Mouse (Mus musculus) stomach, postnatal 0 days (tissue): ENCODE data around the gene Tat. TPM values are rescaled to one million over a fixed set of nuclear protein-coding genes. Genes with fewer than 3 reads are reported as not detected.

ENCODE experiments used
- ATAC-seq: fragments of 200-750 bp; cut with Nextera tagmentation; 2 replicates; pipeline ENCODE4 v1.8.0; 2017; ENCODE audit not compliant: low FRiP score, low TSS enrichment
- DNase-seq: peaks from one replicate; pipeline ENCODE4 v3.0.0-alpha.2; 2016; ENCODE audit warnings: low spot score
- H3K27ac ChIP-seq: fragments of 300-500 bp; sonication (generic); replicated peaks from 2 replicates; pipeline ENCODE4 v1.5.1; 2014; ENCODE audit warnings: mild to moderate bottlenecking, control low read depth
- H3K27me3 ChIP-seq: fragments of 300-500 bp; sonication (generic); 2 replicates; pipeline ENCODE4 v1.6.1; 2014; ENCODE audit warnings: low read length; ENCODE audit not compliant: control insufficient read depth, insufficient read depth
- H3K36me3 ChIP-seq: fragments of 300-500 bp; sonication (generic); 2 replicates; pipeline ENCODE4 v1.6.1; 2014; ENCODE audit warnings: low read length, mixed read lengths; ENCODE audit not compliant: control insufficient read depth, insufficient read depth
- H3K4me1 ChIP-seq: fragments of 300-500 bp; sonication (generic); replicated peaks from 2 replicates; pipeline ENCODE4 v1.6.1; 2014; ENCODE audit warnings: antibody characterized with exemption; ENCODE audit not compliant: control insufficient read depth, insufficient read depth
- H3K4me2 ChIP-seq: fragments of 300-500 bp; sonication (generic); replicated peaks from 2 replicates; pipeline ENCODE4 v1.6.1; 2014; ENCODE audit warnings: low read depth, mild to moderate bottlenecking, control low read depth, moderate library complexity
- H3K4me3 ChIP-seq: fragments of 300-500 bp; sonication (generic); 2 replicates; pipeline ENCODE4 v1.5.1; 2014; ENCODE audit warnings: low read depth, low read length, control low read depth
- H3K9ac ChIP-seq: fragments of 300-500 bp; sonication (generic); 2 replicates; pipeline ENCODE4 v1.6.1; 2014; ENCODE audit warnings: mild to moderate bottlenecking, low read length, control low read depth, mixed read lengths
- H3K9me3 ChIP-seq: fragments of 300-500 bp; sonication (generic); 2 replicates; pipeline ENCODE4 v1.6.1; 2016; ENCODE audit warnings: low read length; ENCODE audit not compliant: control insufficient read depth
- CTCF ChIP-seq: IDR thresholded peaks from 2 replicates; pipeline ENCODE4 v1.5.1; 2016; ENCODE audit warnings: antibody characterized with exemption, low read depth, mild to moderate bottlenecking, moderate library complexity
- EP300 ChIP-seq: optimal IDR thresholded peaks from 2 replicates; pipeline ENCODE3; 2016; ENCODE audit warnings: antibody characterized with exemption
- WGBS: fragments of 180-500 bp; shearing (Covaris S2); extraction: QIAGEN DNeasy Blood & Tissue Kit; methylation state at CpG from one replicate; pipeline ENCODE4 v1.1.7; 2014; 5-methylcytosine and 5-hydroxymethylcytosine counted together
- polyA plus RNA-seq: library from polyadenylated mRNA; unstranded; fragments of >200 nt; fragmentation: Nextera tagmentation; extraction: Ambion mirVana; gene quantifications from 2 replicates; pipeline ENCODE4 v1.2.1, GENCODE M21; 2015

Gene Tat
- polyA plus RNA-seq, 1 experiment from 2014 or later = 0.12 TPM

GRCm38 (mm10) chr8:109947447-109948284 is 42.6 kb upstream of the Tat start:
- Histone ChIP-seq H3K4me2 (peak overlapping the region; percentile 41), H3K9ac (no peak overlapping the region), H3K9me3 (no peaks in the 10 kb centered on the region), H3K4me1 (no peaks in the 10 kb centered on the region), H3K27me3 (no peaks in the 10 kb centered on the region; the same call in 1 of the 2 replicates), H3K27ac (no peak overlapping the region), H3K4me3 (peak overlapping the region; percentile 12), H3K36me3 (no peaks in the 10 kb centered on the region; the same call in 1 of the 2 replicates)
- peak; percentile 29; the same call in 1 of the 2 replicates for ATAC-seq
- TF ChIP-seq EP300 = no peak
- TF ChIP-seq CTCF = peak; percentile 77
- peak; percentile 44 for DNase-seq
- WGBS = 5% methylated on average over 26 of the region's 26 CpGs

- H3K4me1 ChIP-seq = no peaks in the 10 kb centered on the region
- no peaks in the 10 kb centered on the region for H3K9me3 ChIP-seq
- H3K4me3 ChIP-seq = peak overlapping the region; percentile 12
- H3K36me3 ChIP-seq = no peaks in the 10 kb centered on the region
- no peak for ATAC-seq
- no peaks in the 10 kb centered on the region; the same call in 1 of the 2 replicates for H3K27me3 ChIP-seq
- no peak overlapping the region for H3K9ac ChIP-seq
- peak overlapping the region; percentile 41 for H3K4me2 ChIP-seq
- DNase-seq = no peak
- no peak overlapping the region for H3K27ac ChIP-seq
- WGBS = 7% methylated on average over 19 of the region's 19 CpGs
- no peak for TF ChIP-seq CTCF
- TF ChIP-seq EP300 = no peak
These were observed 42.0 kb upstream of the Tat start for GRCm38 (mm10) chr8:109948285-109948564.

GRCm38 (mm10) chr8:109952171-109952570 is 38.1 kb upstream of the Tat start:
- no peak for TF ChIP-seq EP300
- H3K9me3 ChIP-seq = no peaks in the 10 kb centered on the region
- H3K36me3 ChIP-seq = no peaks in the 10 kb centered on the region
- WGBS = 62% methylated on average over 7 of the region's 7 CpGs
- ATAC-seq (no peak), DNase-seq (no peak)
- H3K4me3 ChIP-seq = no peak overlapping the region
- H3K27me3 ChIP-seq = no peaks in the 10 kb centered on the region; the same call in 1 of the 2 replicates
- no peaks in the 10 kb centered on the region; the same call in 1 of the 2 replicates for H3K4me1 ChIP-seq
- no peak overlapping the region for H3K27ac ChIP-seq
- H3K4me2 ChIP-seq = no peak overlapping the region
- H3K9ac ChIP-seq = no peak overlapping the region

- Histone ChIP-seq H3K9me3 (no peaks in the 10 kb centered on the region), H3K9ac (no peak overlapping the region), H3K4me1 (no peaks in the 10 kb centered on the region; the same call in 1 of the 2 replicates), H3K27ac (no peak overlapping the region), H3K36me3 (no peaks in the 10 kb centered on the region), H3K4me2 (no peak overlapping the region), H3K4me3 (no peak overlapping the region), H3K27me3 (no peaks in the 10 kb centered on the region; the same call in 1 of the 2 replicates)
- DNase-seq = no peak
- ATAC-seq = no peak; the same call in 1 of the 2 replicates
- WGBS = 55% methylated on average over 13 of the region's 13 CpGs
- TF ChIP-seq CTCF (no peak), EP300 (no peak)
These were observed 35.7 kb upstream of the Tat start for GRCm38 (mm10) chr8:109954486-109954948.

GRCm38 (mm10) chr8:109957167-109958028 is 32.8 kb upstream of the Tat start:
- 0 out of 2 replicates have a peak overlapping the region, but pooled peaks have one; percentile 35 for H3K27ac ChIP-seq
- WGBS = 17% methylated on average over 16 of the region's 16 CpGs

More at GRCm38 (mm10) chr8:109957167-109958028, 32.8 kb upstream of the Tat start:
- TF ChIP-seq EP300 (no peak), CTCF (no peak)
- H3K36me3 ChIP-seq = no peaks in the 10 kb centered on the region
- ATAC-seq (peak; percentile 62), DNase-seq (peak; percentile 55)
- no peaks in the 10 kb centered on the region; the same call in 1 of the 2 replicates for H3K4me1 ChIP-seq
- no peaks in the 10 kb centered on the region for H3K27me3 ChIP-seq
- H3K9me3 ChIP-seq = no peaks in the 10 kb centered on the region
- no peak overlapping the region for H3K4me3 ChIP-seq
- 0 out of 2 replicates have a peak overlapping the region, but pooled peaks have one; percentile 8 for H3K4me2 ChIP-seq
- H3K9ac ChIP-seq = no peak overlapping the region
